Mouse (Mus musculus) spleen, adult 2 months (tissue): ENCODE data around the gene Taar7b.

Experiments
- CTCF ChIP-seq: fragments of 200-500 bp; IDR thresholded peaks from 2 replicates; pipeline ENCODE4 v1.5.1; 2011; ENCODE audit warnings: mild to moderate bottlenecking, inconsistent platforms; ENCODE audit not compliant: insufficient read depth, insufficient read length, insufficient replicate concordance; ENCODE audit errors: extremely low read depth
- POLR2A ChIP-seq: fragments of 200-500 bp; IDR thresholded peaks from 2 replicates; pipeline ENCODE4 v1.6.1; 2011; ENCODE audit warnings: low read depth, low read length, inconsistent platforms

GRCm38 (mm10) chr10:23951714-23952113 lies 48.0 kb upstream of the Taar7b start:
- no peak for TF ChIP-seq CTCF
- TF ChIP-seq POLR2A: no peak
